Mouse (Mus musculus) liver, embryonic 15.5 days (tissue): ENCODE results near the gene Stim2. TPM values are rescaled to one million over a fixed set of nuclear protein-coding genes. Genes with fewer than 3 reads are reported as not detected.

Experiments
- ATAC-seq: fragments of 200-750 bp; cut with Nextera tagmentation; 2 replicates; pipeline ENCODE4 v1.8.0; 2017; ENCODE audit warnings: moderate number of reproducible peaks, mild to moderate bottlenecking, moderate library complexity; ENCODE audit not compliant: insufficient read depth
- H3K27ac ChIP-seq: fragments of 300-500 bp; sonication (generic); replicated peaks from 2 replicates; pipeline ENCODE4 v1.5.1; 2015; ENCODE audit warnings: mild to moderate bottlenecking, inconsistent platforms
- H3K27me3 ChIP-seq: fragments of 300-500 bp; sonication (generic); 2 replicates; pipeline ENCODE4 v1.6.1; 2015; ENCODE audit warnings: mild to moderate bottlenecking, inconsistent platforms
- H3K36me3 ChIP-seq: fragments of 300-500 bp; sonication (generic); replicated peaks from 2 replicates; pipeline ENCODE4 v1.6.1; 2015; ENCODE audit warnings: moderate library complexity, mild to moderate bottlenecking, inconsistent platforms
- H3K4me1 ChIP-seq: fragments of 300-500 bp; sonication (generic); replicated peaks from 2 replicates; pipeline ENCODE4 v1.6.1; 2015; ENCODE audit warnings: inconsistent platforms
- H3K4me2 ChIP-seq: fragments of 300-500 bp; sonication (generic); 2 replicates; pipeline ENCODE4 v1.6.1; 2015; ENCODE audit warnings: moderate library complexity, mild to moderate bottlenecking, inconsistent platforms
- H3K4me3 ChIP-seq: fragments of 300-500 bp; sonication (generic); replicated peaks from 2 replicates; pipeline ENCODE4 v1.5.1; 2015; ENCODE audit warnings: mild to moderate bottlenecking, inconsistent platforms
- H3K9ac ChIP-seq: fragments of 300-500 bp; sonication (generic); 2 replicates; pipeline ENCODE4 v1.6.1; 2015; ENCODE audit warnings: moderate library complexity, mild to moderate bottlenecking, inconsistent platforms
- H3K9me3 ChIP-seq: fragments of 300-500 bp; sonication (generic); replicated peaks from 2 replicates; pipeline ENCODE4 v1.6.1; 2016; ENCODE audit warnings: inconsistent platforms
- WGBS: fragments of 180-500 bp; shearing (Covaris S2); methylation state at CpG from one replicate; pipeline ENCODE4 v1.1.7; 2015; ENCODE audit warnings: mixed read lengths; ENCODE audit not compliant: insufficient replicate concordance; 5-methylcytosine and 5-hydroxymethylcytosine counted together
- polyA plus RNA-seq: library from polyadenylated mRNA; unstranded; fragments of >200 nt; fragmentation: Nextera tagmentation; extraction: Ambion mirVana; gene quantifications from 2 replicates; pipeline ENCODE4 v1.2.1, GENCODE M21; 2015

Gene Stim2
- polyA plus RNA-seq, 1 experiment from 2014 or later = 5.3 TPM

DNA sequence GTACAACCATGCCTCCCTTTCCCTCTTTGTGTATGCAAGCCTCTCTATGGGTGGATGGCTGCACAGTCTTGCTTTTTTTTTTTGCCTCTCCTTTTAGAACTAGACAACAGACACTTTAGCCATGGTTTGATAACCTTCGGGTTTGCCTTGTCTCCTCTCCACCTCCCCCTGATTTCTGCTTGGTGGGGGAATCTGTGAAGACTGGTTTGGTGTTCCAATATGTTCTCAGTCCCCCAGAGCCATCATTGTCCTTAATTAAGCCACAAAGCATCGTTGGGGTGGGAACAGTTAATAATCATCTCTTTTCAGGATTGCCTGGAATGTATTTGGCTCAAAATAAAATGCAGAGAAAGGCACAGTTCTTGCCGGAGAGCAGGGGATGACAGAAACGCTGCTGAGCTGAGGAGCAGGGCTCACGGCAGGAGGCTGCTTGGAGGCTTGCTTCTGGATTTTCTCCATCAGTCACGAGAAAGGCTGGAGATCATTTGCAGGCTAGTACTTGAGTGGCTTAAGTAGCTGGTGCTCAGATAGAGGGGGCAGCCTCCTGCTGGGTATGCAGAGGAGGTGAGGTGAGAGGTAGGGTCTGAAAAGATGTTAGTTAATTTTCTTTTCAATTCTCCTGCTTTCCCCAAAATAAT, 161.0 kb downstream of the Stim2 start:
- Histone ChIP-seq H3K4me1 (no peaks in the 10 kb centered on the region), H3K27me3 (no peaks in the 10 kb centered on the region), H3K9me3 (no peaks in the 10 kb centered on the region), H3K27ac (no peak overlapping the region), H3K4me2 (no peak overlapping the region), H3K4me3 (no peak overlapping the region), H3K9ac (no peak overlapping the region), H3K36me3 (no peaks in the 10 kb centered on the region)
- 36% methylated on average over 6 of the region's 6 CpGs for WGBS
- no peak for ATAC-seq

DNA sequence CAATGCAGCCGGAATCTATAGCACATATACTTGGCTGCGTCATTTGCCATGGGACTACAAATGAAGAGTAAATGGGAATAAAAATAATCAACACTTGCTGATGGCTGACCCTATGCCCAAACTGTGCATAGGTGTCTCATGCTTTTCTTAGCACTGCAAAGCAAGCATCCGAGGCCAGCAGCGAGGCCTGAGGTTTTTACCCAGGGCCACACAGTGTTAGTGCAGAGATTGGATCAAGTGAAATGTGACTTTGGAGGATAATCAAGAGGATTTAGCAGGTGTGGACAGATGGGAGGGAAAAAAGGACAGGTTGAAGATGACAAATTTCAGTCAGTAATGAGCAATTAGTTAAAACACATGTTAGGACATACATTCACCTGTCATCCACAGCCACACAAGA, 162.3 kb downstream of the Stim2 start:
- H3K4me3 ChIP-seq = no peak overlapping the region
- H3K27me3 ChIP-seq = no peaks in the 10 kb centered on the region
- no peak overlapping the region for H3K27ac ChIP-seq
- H3K9me3 ChIP-seq = no peaks in the 10 kb centered on the region
- H3K4me1 ChIP-seq = no peaks in the 10 kb centered on the region
- no peak for ATAC-seq
- H3K36me3 ChIP-seq = no peaks in the 10 kb centered on the region
- no peak overlapping the region for H3K4me2 ChIP-seq
- H3K9ac ChIP-seq = no peak overlapping the region
- WGBS = 70% methylated on average over 4 of the region's 4 CpGs

DNA sequence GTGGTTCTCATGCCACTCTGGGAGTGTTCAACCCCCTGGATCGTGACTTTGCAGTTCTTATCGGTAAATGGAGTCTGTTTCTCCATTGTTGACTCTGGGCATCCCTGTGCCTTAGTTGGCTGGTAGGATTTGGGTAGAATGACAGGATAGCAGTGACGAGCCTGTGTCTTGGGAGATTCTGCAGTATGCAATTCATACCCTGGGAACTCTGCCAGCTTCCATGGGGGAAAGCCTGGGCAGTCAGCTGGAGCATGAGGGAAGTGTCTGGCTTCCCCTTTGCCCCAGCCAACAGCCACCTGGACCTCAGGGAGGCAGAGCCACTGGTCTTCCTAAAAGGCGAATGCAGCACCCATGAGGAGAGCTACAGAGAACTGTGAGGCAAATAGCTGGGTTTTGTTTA, 165.6 kb downstream of the Stim2 start:
- WGBS = 55% methylated on average over 4 of the region's 4 CpGs
- Histone ChIP-seq H3K4me1 (no peaks in the 10 kb centered on the region), H3K4me3 (no peak overlapping the region), H3K27me3 (no peaks in the 10 kb centered on the region), H3K36me3 (no peaks in the 10 kb centered on the region), H3K9ac (no peak overlapping the region), H3K4me2 (no peak overlapping the region), H3K9me3 (no peaks in the 10 kb centered on the region), H3K27ac (no peak overlapping the region)
- ATAC-seq = no peak

Other genes with a start within 250 kb of the Stim2 start
- 4.1 and 4.2 TPM in 2 replicates for gene Tbc1d19, start 188.9 kb upstream of the Stim2 start, polyA plus RNA-seq